Mouse (Mus musculus) erythroid progenitor cell, adult 5-6 weeks (primary cell): ENCODE results near the gene Tbc1d9b. TPM values are rescaled to one million over a fixed set of nuclear protein-coding genes. Genes with fewer than 3 reads are reported as not detected.

Source experiments
- total RNA-seq, 2 experiments: library from RNA; stranded (forward) in 1 of 2; stranded (reverse) in 1 of 2; fragments of 150-400 nt in 1 of 2; fragments of 186-747, 209-891 nt in 1 of 2; gene quantifications; 2 replicates each; pipeline versions ENCODE4 v1.2.3 to v1.2.4; 2015 to 2017; ENCODE audit warnings: low replicate concordance in 2 of 2

Tbc1d9b gene
- total RNA-seq, 2 experiments from 2014 or later = 6.2 to 16.3 TPM

Other genes with a start within 250 kb of the Tbc1d9b start
- not detected in 2 replicates for gene Rasgef1c, start 229.6 kb upstream of the Tbc1d9b start, total RNA-seq (2015; ENCODE audit: low replicate concordance)
- 0.64 TPM in 1 of 2 replicates, not detected in the other for gene Rasgef1c, start 229.6 kb upstream of the Tbc1d9b start, total RNA-seq (2017; ENCODE audit: low replicate concordance)
- gene Rnf130, start 106.0 kb upstream of the Tbc1d9b start, total RNA-seq (2015; ENCODE audit: low replicate concordance) = 57.7 and 64.6 TPM in 2 replicates
- gene Rnf130, start 106.0 kb upstream of the Tbc1d9b start, total RNA-seq (2017; ENCODE audit: low replicate concordance) = 47.5 and 48.2 TPM in 2 replicates
- 2.5 and 6.1 TPM in 2 replicates for gene Mrnip, start 43.0 kb downstream of the Tbc1d9b start, total RNA-seq (2015; ENCODE audit: low replicate concordance)
- 0.51 TPM in 1 of 2 replicates, not detected in the other for gene Mrnip, start 43.0 kb downstream of the Tbc1d9b start, total RNA-seq (2017; ENCODE audit: low replicate concordance)
- gene Sqstm1, start 79.4 kb downstream of the Tbc1d9b start, total RNA-seq (2015; ENCODE audit: low replicate concordance) = 28.5 and 36.4 TPM in 2 replicates
- 179 and 213 TPM in 2 replicates for gene Sqstm1, start 79.4 kb downstream of the Tbc1d9b start, total RNA-seq (2017; ENCODE audit: low replicate concordance)
- 26.8 and 48.7 TPM in 2 replicates for gene Mgat4b, start 79.5 kb downstream of the Tbc1d9b start, total RNA-seq (2015; ENCODE audit: low replicate concordance)
- gene Mgat4b, start 79.5 kb downstream of the Tbc1d9b start, total RNA-seq (2017; ENCODE audit: low replicate concordance) = 38.2 and 40.9 TPM in 2 replicates
- 3.2 TPM in 1 of 2 replicates, not detected in the other for gene Ltc4s, start 107.2 kb downstream of the Tbc1d9b start, total RNA-seq (2015; ENCODE audit: low replicate concordance)
- 0.77 TPM in 1 of 2 replicates, not detected in the other for gene Ltc4s, start 107.2 kb downstream of the Tbc1d9b start, total RNA-seq (2017; ENCODE audit: low replicate concordance)
- gene Maml1, start 160.9 kb downstream of the Tbc1d9b start, total RNA-seq (2015; ENCODE audit: low replicate concordance) = 8.0 and 9.0 TPM in 2 replicates
- gene Maml1, start 160.9 kb downstream of the Tbc1d9b start, total RNA-seq (2017; ENCODE audit: low replicate concordance) = 4.5 and 5.1 TPM in 2 replicates
- gene Canx, start 194.3 kb downstream of the Tbc1d9b start, total RNA-seq (2015; ENCODE audit: low replicate concordance) = 160 and 173 TPM in 2 replicates
- gene Canx, start 194.3 kb downstream of the Tbc1d9b start, total RNA-seq (2017; ENCODE audit: low replicate concordance) = 455 and 477 TPM in 2 replicates
- not detected in 2 replicates for gene Cby3, start 223.1 kb downstream of the Tbc1d9b start, total RNA-seq (2015; ENCODE audit: low replicate concordance)
- gene Cby3, start 223.1 kb downstream of the Tbc1d9b start, total RNA-seq (2017; ENCODE audit: low replicate concordance) = not detected in 2 replicates
- 456 and 552 TPM in 2 replicates for gene Hnrnph1, start 245.6 kb downstream of the Tbc1d9b start, total RNA-seq (2015; ENCODE audit: low replicate concordance)
- gene Hnrnph1, start 245.6 kb downstream of the Tbc1d9b start, total RNA-seq (2017; ENCODE audit: low replicate concordance) = 368 and 428 TPM in 2 replicates